Comparison of ENCODE assay signal across 19 mouse cellular contexts in the genomic region with DNA sequence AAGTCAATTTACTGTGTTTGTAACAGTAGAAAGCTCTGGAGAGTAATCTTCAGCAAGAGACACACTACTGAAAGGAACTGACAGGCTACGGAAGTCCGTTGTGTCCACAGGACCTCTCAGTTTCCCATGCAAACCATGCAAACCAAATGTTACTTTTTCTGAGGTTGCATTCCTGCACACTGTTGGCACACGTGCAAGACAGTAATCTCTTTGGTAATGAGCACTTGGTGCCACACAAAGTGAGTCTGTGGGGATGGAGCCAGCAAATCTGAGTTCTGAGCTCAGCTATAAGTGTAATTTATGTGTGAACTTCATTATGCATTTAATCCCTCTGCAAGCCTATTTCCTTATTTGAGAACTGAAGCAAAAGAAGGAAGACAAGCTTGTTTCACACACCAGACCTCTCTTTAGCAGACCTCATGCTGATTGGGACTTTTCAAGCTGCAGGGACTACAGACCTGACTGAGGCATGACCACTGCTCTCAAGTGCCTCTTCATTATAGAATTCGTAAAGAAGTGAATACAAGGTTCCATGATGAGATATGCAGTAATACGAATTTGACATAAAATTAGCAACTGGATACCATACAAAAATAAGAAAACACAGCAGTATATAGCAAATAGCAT.
A peak's percentile ranks its signal among the peaks of the same experiment; 100 is the strongest.
DNase-seq lines count a peak whose midpoint lies in the region; ATAC-seq and TF ChIP-seq lines count a peak whose summit lies in the region.
"Had no signal": no experiment of that assay in that cellular context is flagged by ENCODE, and none has a peak within 500 bp of the region (broad histone marks: within the 10 kb centered on the region; RNA-seq: fewer than 3 reads in every experiment).

No protein-coding gene starts in this region.

- no peaks in the 10 kb centered on the region for H3K36me3 ChIP-seq in midbrain, embryonic 11.5 days (ENCODE audit: control insufficient read depth, insufficient read depth, low read length)
- no peaks in the 10 kb centered on the region for H3K36me3 ChIP-seq in midbrain, postnatal 0 days (ENCODE audit: insufficient read depth, low read length)
- no peaks in the 10 kb centered on the region for H3K36me3 ChIP-seq in forebrain, embryonic 15.5 days
- no peaks in the 10 kb centered on the region for H3K36me3 ChIP-seq in stomach, postnatal 0 days (ENCODE audit: control insufficient read depth, insufficient read depth, low read length)
- H3K36me3 ChIP-seq: hindbrain, embryonic 10.5 days; kidney, embryonic 15.5 days; liver, embryonic 12.5 days had no signal

- no peak for TF ChIP-seq POLR2A in brain, embryonic 14.5 days (IDR thresholded peaks at IDR 0.05; ENCODE audit: borderline replicate concordance, extremely low read depth, insufficient read depth, insufficient read length, poor library complexity, severe bottlenecking)

- no peak overlapping the region for H3K9ac ChIP-seq in midbrain, embryonic 11.5 days (ENCODE audit: low read length)
- no peak overlapping the region for H3K9ac ChIP-seq in midbrain, postnatal 0 days (replicated peaks; ENCODE audit: low read length, poor library complexity, severe bottlenecking)
- H3K9ac ChIP-seq in forebrain, embryonic 15.5 days (replicated peaks): no peak overlapping the region
- no peak overlapping the region for H3K9ac ChIP-seq in stomach, postnatal 0 days (ENCODE audit: low read length)
- H3K9ac ChIP-seq: kidney, embryonic 15.5 days; liver, embryonic 12.5 days had no signal

- ATAC-seq in midbrain, embryonic 11.5 days (ENCODE audit: low FRiP score): 0 out of 2 replicates have a peak, but pooled peaks have one; percentile 22
- ATAC-seq in midbrain, postnatal 0 days (ENCODE audit: low FRiP score): no peak
- peak; percentile 86 for ATAC-seq in forebrain, embryonic 15.5 days (replicated peaks)
- no peak for ATAC-seq in stomach, postnatal 0 days (ENCODE audit: low FRiP score, low TSS enrichment)
- ATAC-seq: activated CD4-positive, CD25-positive, alpha-beta regulatory T cell, adult 4 months; hindbrain, postnatal 0 days; intestine, postnatal 0 days; liver, embryonic 12.5 days; Patski had no signal

- TF ChIP-seq CTCF in midbrain, postnatal 0 days (IDR thresholded peaks at IDR 0.05): no peak
- TF ChIP-seq CTCF in brain, embryonic 14.5 days (IDR thresholded peaks at IDR 0.05; ENCODE audit: borderline replicate concordance, extremely low read depth, insufficient read depth, insufficient read length): no peak
- no peak for TF ChIP-seq CTCF in stomach, postnatal 0 days (IDR thresholded peaks at IDR 0.05; ENCODE audit: low read depth)

- no peaks in the 10 kb centered on the region for H3K9me3 ChIP-seq in midbrain, embryonic 11.5 days (ENCODE audit: control insufficient read depth, low read length)
- no peaks in the 10 kb centered on the region for H3K9me3 ChIP-seq in midbrain, postnatal 0 days (ENCODE audit: low read length)
- H3K9me3 ChIP-seq in forebrain, embryonic 15.5 days: no peaks in the 10 kb centered on the region
- H3K9me3 ChIP-seq in stomach, postnatal 0 days (ENCODE audit: control insufficient read depth, low read length): no peaks in the 10 kb centered on the region
- H3K9me3 ChIP-seq: hindbrain, embryonic 10.5 days; kidney, embryonic 15.5 days; liver, embryonic 12.5 days had no signal

- no peak overlapping the region for H3K4me2 ChIP-seq in midbrain, embryonic 11.5 days
- H3K4me2 ChIP-seq in midbrain, postnatal 0 days (ENCODE audit: low read depth, low read length, poor library complexity, severe bottlenecking): no peak overlapping the region
- H3K4me2 ChIP-seq in forebrain, embryonic 15.5 days (replicated peaks): no peak overlapping the region
- no peak overlapping the region for H3K4me2 ChIP-seq in stomach, postnatal 0 days (replicated peaks; ENCODE audit: low read depth)
- H3K4me2 ChIP-seq: kidney, embryonic 15.5 days; liver, embryonic 12.5 days had no signal

- DNase-seq in midbrain, embryonic 11.5 days (ENCODE audit: low spot score, missing footprints): peak; percentile 47
- no peak for DNase-seq in midbrain, postnatal 0 days (ENCODE audit: low spot score)
- DNase-seq in brain, embryonic 14.5 days (ENCODE audit: low read depth): peak; percentile 93
- no peak for DNase-seq in stomach, postnatal 0 days (ENCODE audit: low spot score)
- DNase-seq in spleen, postnatal 10 days (ENCODE audit: low spot score in 2 of 2): no peak
- DNase-seq in gastrocnemius, postnatal 4 days (ENCODE audit: low spot score in 2 of 2): no peak
- DNase-seq: cerebellum, adult 2 months; gastrocnemius, postnatal 14 days; kidney, postnatal 4 days; lung, postnatal 10 days had no signal

- WGBS in midbrain, embryonic 11.5 days: 71% methylated on average over 5 of the region's 5 CpGs
- WGBS in midbrain, postnatal 0 days: 36% methylated on average over 5 of the region's 5 CpGs
- WGBS in forebrain, embryonic 15.5 days: 23% methylated on average over 5 of the region's 5 CpGs
- WGBS in stomach, postnatal 0 days: 55% methylated on average over 5 of the region's 5 CpGs

- H3K4me3 ChIP-seq in midbrain, embryonic 11.5 days (ENCODE audit: low read depth, low read length): no peak overlapping the region
- no peak overlapping the region for H3K4me3 ChIP-seq in midbrain, postnatal 0 days (ENCODE audit: low read depth, low read length)
- H3K4me3 ChIP-seq in forebrain, embryonic 15.5 days: no peak overlapping the region
- no peak overlapping the region for H3K4me3 ChIP-seq in stomach, postnatal 0 days (ENCODE audit: low read depth, low read length)
- H3K4me3 ChIP-seq: hindbrain, embryonic 10.5 days; kidney, embryonic 15.5 days; liver, embryonic 12.5 days; myocyte had no signal

- no peaks in the 10 kb centered on the region for H3K4me1 ChIP-seq in midbrain, embryonic 11.5 days (ENCODE audit: control insufficient read depth, insufficient read depth, low read length)
- no peaks in the 10 kb centered on the region for H3K4me1 ChIP-seq in midbrain, postnatal 0 days (ENCODE audit: insufficient read depth, low read length)
- peaks cover 10% of the 10 kb centered on the region for H3K4me1 ChIP-seq in forebrain, embryonic 15.5 days
- H3K4me1 ChIP-seq in stomach, postnatal 0 days (replicated peaks; ENCODE audit: control insufficient read depth, insufficient read depth): no peaks in the 10 kb centered on the region
- H3K4me1 ChIP-seq: hindbrain, embryonic 10.5 days; kidney, embryonic 15.5 days; liver, embryonic 12.5 days had no signal

- H3K27me3 ChIP-seq in midbrain, embryonic 11.5 days (ENCODE audit: control insufficient read depth, insufficient read depth, low read length): no peaks in the 10 kb centered on the region
- H3K27me3 ChIP-seq in midbrain, postnatal 0 days (ENCODE audit: insufficient read depth, low read length): no peaks in the 10 kb centered on the region
- H3K27me3 ChIP-seq in forebrain, embryonic 15.5 days: no peaks in the 10 kb centered on the region
- no peaks in the 10 kb centered on the region for H3K27me3 ChIP-seq in stomach, postnatal 0 days (ENCODE audit: control insufficient read depth, insufficient read depth, low read length)
- H3K27me3 ChIP-seq: kidney, embryonic 15.5 days; liver, embryonic 12.5 days; Patski had no signal

- TF ChIP-seq EP300 in stomach, postnatal 0 days (optimal IDR thresholded peaks at IDR 0.05): no peak

- H3K27ac ChIP-seq in midbrain, embryonic 11.5 days (ENCODE audit: low read depth, low read length): no peak overlapping the region
- H3K27ac ChIP-seq in midbrain, postnatal 0 days (ENCODE audit: low read depth, low read length): no peak overlapping the region
- no peak overlapping the region for H3K27ac ChIP-seq in forebrain, embryonic 15.5 days (replicated peaks)
- 0 out of 2 replicates have a peak overlapping the region, but pooled peaks have one; percentile 31 for H3K27ac ChIP-seq in stomach, postnatal 0 days (replicated peaks)
- H3K27ac ChIP-seq: hindbrain, embryonic 10.5 days; hindbrain, postnatal 0 days; kidney, embryonic 15.5 days; liver, embryonic 12.5 days had no signal

Comparison
In these comparisons a context has a peak if more than half of its experiments do, and no peak if none do; other contexts are left out.
1. ATAC-seq: peak in midbrain, embryonic 11.5 days (single experiment) and forebrain, embryonic 15.5 days (single experiment); none in midbrain, postnatal 0 days (single experiment) and stomach, postnatal 0 days (single experiment).
2. DNase-seq: peak in midbrain, embryonic 11.5 days (single experiment) and brain, embryonic 14.5 days (single experiment); none in midbrain, postnatal 0 days (single experiment), stomach, postnatal 0 days (single experiment), spleen, postnatal 10 days (0 of 2) and gastrocnemius, postnatal 4 days (0 of 2).